In the genomic region with DNA sequence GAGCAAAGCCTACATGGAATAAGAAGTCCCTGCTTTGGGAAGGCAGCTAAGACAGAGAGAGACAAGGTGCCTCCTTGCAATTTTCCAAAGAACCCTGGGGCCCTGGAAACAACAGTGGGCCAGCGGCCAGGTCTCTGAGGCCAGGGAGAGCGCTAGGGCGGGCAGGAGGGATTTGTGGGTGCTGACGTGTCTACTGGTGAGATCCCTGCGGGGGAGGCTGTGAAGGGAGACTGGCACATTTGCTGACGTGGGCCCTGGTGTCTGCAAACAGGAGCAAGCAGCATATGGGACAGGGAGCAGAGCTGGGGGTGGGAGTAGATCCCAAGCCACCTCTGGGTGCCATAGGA, we compare ENCODE assay signal across 7 mouse cellular contexts. TPM values are rescaled to one million over a fixed set of nuclear protein-coding genes. Genes with fewer than 3 reads are reported as not detected.
DNase-seq lines count a peak whose midpoint lies in the region; ATAC-seq lines count a peak whose summit lies in the region.

No protein-coding gene starts in this region.

- DNase-seq in lung, postnatal 10 days, result no peak
- DNase-seq in adrenal gland, postnatal 36 days, result peak; percentile 79 to 83
- DNase-seq in heart, postnatal 4 days, result peak; percentile 76
- DNase-seq in left cerebral cortex, postnatal 14 days (ENCODE audit: low spot score in 2 of 2), result no peak

- 23% methylated on average over 6 of the region's 6 CpGs for WGBS in lung, embryonic 16.5 days
- WGBS in neural tube, embryonic 15.5 days, result 36% methylated on average over 6 of the region's 6 CpGs

- peak; percentile 42 for ATAC-seq in lung, embryonic 16.5 days (ENCODE audit: low read depth)
- ATAC-seq in neural tube, embryonic 15.5 days (ENCODE audit: low FRiP score), result no peak
- ATAC-seq in inflammation-experienced regulatory T-cells, adult 6 months, result no peak

- H3K4me2 ChIP-seq in lung, embryonic 16.5 days (ENCODE audit: low read depth, low read length), result peak overlapping the region; percentile 28
- H3K4me2 ChIP-seq in neural tube, embryonic 15.5 days, result peak overlapping the region; percentile 6; the same call in 1 of the 2 replicates

- H3K27ac ChIP-seq in lung, embryonic 16.5 days (ENCODE audit: low read length), result peak overlapping the region; percentile 82
- H3K27ac ChIP-seq in neural tube, embryonic 15.5 days (replicated peaks), result no peak overlapping the region

- no peaks in the 10 kb centered on the region; the same call in 1 of the 2 replicates for H3K27me3 ChIP-seq in lung, embryonic 16.5 days (ENCODE audit: control insufficient read depth, insufficient read depth, low read depth, low read length)
- no peaks in the 10 kb centered on the region for H3K27me3 ChIP-seq in neural tube, embryonic 15.5 days (replicated peaks)

- intact Hi-C loops in left cerebral cortex, postnatal 14 days (cut with DNase I), result no loop called here

- peaks cover 3% of the 10 kb centered on the region; the same call in 1 of the 2 replicates for H3K36me3 ChIP-seq in lung, embryonic 16.5 days (ENCODE audit: control insufficient read depth, insufficient read depth, low read length)
- H3K36me3 ChIP-seq in neural tube, embryonic 15.5 days, result peaks cover 36% of the 10 kb centered on the region

- peak overlapping the region; percentile 34; the same call in 1 of the 2 replicates for H3K9ac ChIP-seq in lung, embryonic 16.5 days (ENCODE audit: low read length)
- no peak overlapping the region for H3K9ac ChIP-seq in neural tube, embryonic 15.5 days (replicated peaks)

- no peaks in the 10 kb centered on the region for H3K9me3 ChIP-seq in lung, embryonic 16.5 days (ENCODE audit: control insufficient read depth, low read length)
- no peaks in the 10 kb centered on the region for H3K9me3 ChIP-seq in neural tube, embryonic 15.5 days (replicated peaks)

- H3K4me3 ChIP-seq in lung, embryonic 16.5 days (ENCODE audit: low read length), result peak overlapping the region; percentile 30
- H3K4me3 ChIP-seq in neural tube, embryonic 15.5 days (replicated peaks), result no peak overlapping the region

- H3K4me1 ChIP-seq in lung, embryonic 16.5 days (replicated peaks; ENCODE audit: control insufficient read depth, insufficient read depth, low read length), result peaks cover 18% of the 10 kb centered on the region
- peaks cover 19% of the 10 kb centered on the region for H3K4me1 ChIP-seq in neural tube, embryonic 15.5 days

RNA-seq across cellular contexts. Expression of gene Kcnh2, which starts 31.0 kb away (rescaled TPM):
- polyA plus RNA-seq in lung, embryonic 16.5 days (2015; fragmentation: Nextera tagmentation; extraction: Ambion mirVana), result 5.6 and 6.5 TPM in 2 replicates
- total RNA-seq in adrenal gland, postnatal 36 days (2021), result 10 to 100 TPM; 14.4 to 14.7 TPM
- total RNA-seq in heart, postnatal 4 days (2021), result 100 to 1,000 TPM; 108 to 118 TPM
- polyA plus RNA-seq in neural tube, embryonic 15.5 days (2015; fragmentation: Nextera tagmentation; extraction: Ambion mirVana), result 12.7 and 18.2 TPM in 2 replicates
- under 1 TPM in 2 of 3 experiments, not detected in 1; 0.38 to 0.47 TPM for polyA plus RNA-seq in inflammation-experienced regulatory T-cells, adult 6 months (2017; shearing (Covaris generic))
- 10 to 100 TPM; 19.9 to 22.1 TPM for total RNA-seq in left cerebral cortex, postnatal 14 days (2021)

RNA-seq across cellular contexts. Expression of gene Nos3, which starts 44.2 kb away (rescaled TPM):
- polyA plus RNA-seq in lung, embryonic 16.5 days (2015; fragmentation: Nextera tagmentation; extraction: Ambion mirVana), result 18.9 and 19.8 TPM in 2 replicates
- total RNA-seq in adrenal gland, postnatal 36 days (2021), result 10 to 100 TPM in 1 of 2 experiments, 1 to 10 TPM in 1; 7.1 to 14.2 TPM
- 10 to 100 TPM; 39.5 to 40.6 TPM for total RNA-seq in heart, postnatal 4 days (2021)
- polyA plus RNA-seq in neural tube, embryonic 15.5 days (2015; fragmentation: Nextera tagmentation; extraction: Ambion mirVana), result 9.3 and 10.6 TPM in 2 replicates
- under 1 TPM in 2 of 3 experiments, not detected in 1; 0.08 to 0.17 TPM for polyA plus RNA-seq in inflammation-experienced regulatory T-cells, adult 6 months (2017; shearing (Covaris generic))
- 10 to 100 TPM; 10.2 to 12.1 TPM for total RNA-seq in left cerebral cortex, postnatal 14 days (2021)

Comparison
In these comparisons a context has a peak if more than half of its experiments do, and no peak if none do; other contexts are left out.
1. DNase-seq: peak in adrenal gland, postnatal 36 days (2 of 2) and heart, postnatal 4 days (single experiment); none in lung, postnatal 10 days (single experiment) and left cerebral cortex, postnatal 14 days (0 of 2).
2. RNA of gene Kcnh2, which starts 31.0 kb away (total RNA-seq): 108 to 118 TPM in heart, postnatal 4 days; 19.9 to 22.1 TPM in left cerebral cortex, postnatal 14 days and 14.4 to 14.7 TPM in adrenal gland, postnatal 36 days; every median in the first group is over 4 times any median in the second.